Mouse (Mus musculus) telencephalon, adult 2 months (tissue): Measurements from ENCODE around the gene Pigk.
"Not testable (repeated sequence)": the region's sequence is repeated elsewhere in the genome, so short reads cannot be mapped to it uniquely, and the experiment has no call there.

Experiments used
- DNase-seq: peaks from one replicate; pipeline ENCODE4 v3.0.0-alpha.2; 2011; ENCODE audit warnings: low read depth, low spot score

The Pigk gene

GRCm38 (mm10) chr3:152713991-152714902 is at the start of gene Pigk:
Pigk (plus strand) TSS chr3:152714100.
- peak; percentile 78 for DNase-seq

- no peak for DNase-seq
These were observed 46.9 kb upstream of the Pigk start for GRCm38 (mm10) chr3:152666991-152667355.

GRCm38 (mm10) chr3:152667356-152668211 is 46.3 kb upstream of the Pigk start:
- no peak for DNase-seq

GRCm38 (mm10) chr3:152668239-152668638 is 45.7 kb upstream of the Pigk start, which contains the start of gene Ak5:
Ak5 (minus strand) TSS chr3:152668360.
- no peak for DNase-seq

GRCm38 (mm10) chr3:152668793-152669192 is 45.1 kb upstream of the Pigk start:
- no peak for DNase-seq

GRCm38 (mm10) chr3:152669783-152670182 is 44.1 kb upstream of the Pigk start:
- no peak for DNase-seq

- no peak for DNase-seq
These were observed 39.2 kb upstream of the Pigk start for GRCm38 (mm10) chr3:152674663-152675062.

GRCm38 (mm10) chr3:152688532-152688931 is 25.4 kb upstream of the Pigk start:
- no peak for DNase-seq

- DNase-seq, result no peak
These were observed 24.8 kb upstream of the Pigk start for GRCm38 (mm10) chr3:152689105-152689504.

GRCm38 (mm10) chr3:152694950-152695349 is 18.9 kb upstream of the Pigk start:
- no peak for DNase-seq

- no peak for DNase-seq
These were observed 15.9 kb upstream of the Pigk start for GRCm38 (mm10) chr3:152698017-152698416.

- no peak for DNase-seq
These were observed 14.6 kb upstream of the Pigk start for GRCm38 (mm10) chr3:152699261-152699660.

- DNase-seq, result not testable (repeated sequence)
These were observed 12.4 kb upstream of the Pigk start for GRCm38 (mm10) chr3:152701536-152701935.

GRCm38 (mm10) chr3:152702274-152702843 is 11.5 kb upstream of the Pigk start:
- peak; percentile 48 for DNase-seq

- DNase-seq, result no peak
These were observed 8.1 kb upstream of the Pigk start for GRCm38 (mm10) chr3:152705826-152706225.

- no peak for DNase-seq
These were observed 7.0 kb upstream of the Pigk start for GRCm38 (mm10) chr3:152706901-152707300.

- DNase-seq, result no peak
These were observed 6.5 kb upstream of the Pigk start for GRCm38 (mm10) chr3:152707321-152707823.

- no peak for DNase-seq
These were observed 4.0 kb upstream of the Pigk start for GRCm38 (mm10) chr3:152709936-152710335.

GRCm38 (mm10) chr3:152712957-152713356 is 943 bp upstream of the Pigk start:
- no peak for DNase-seq

- no peak for DNase-seq
These were observed 7.4 kb downstream of the Pigk start for GRCm38 (mm10) chr3:152721301-152721700.

GRCm38 (mm10) chr3:152722836-152723235 is 8.9 kb downstream of the Pigk start:
- no peak for DNase-seq

- no peak for DNase-seq
These were observed 10.5 kb downstream of the Pigk start for GRCm38 (mm10) chr3:152724446-152724845.
